Mouse (Mus musculus) embryo, embryonic 10.5 days (tissue): ENCODE results near the gene Dlk1.

Experiments
- DNase-seq: peaks from one replicate; pipeline ENCODE4 v3.0.0-alpha.2; 2015; ENCODE audit warnings: low spot score

Gene Dlk1

DNA sequence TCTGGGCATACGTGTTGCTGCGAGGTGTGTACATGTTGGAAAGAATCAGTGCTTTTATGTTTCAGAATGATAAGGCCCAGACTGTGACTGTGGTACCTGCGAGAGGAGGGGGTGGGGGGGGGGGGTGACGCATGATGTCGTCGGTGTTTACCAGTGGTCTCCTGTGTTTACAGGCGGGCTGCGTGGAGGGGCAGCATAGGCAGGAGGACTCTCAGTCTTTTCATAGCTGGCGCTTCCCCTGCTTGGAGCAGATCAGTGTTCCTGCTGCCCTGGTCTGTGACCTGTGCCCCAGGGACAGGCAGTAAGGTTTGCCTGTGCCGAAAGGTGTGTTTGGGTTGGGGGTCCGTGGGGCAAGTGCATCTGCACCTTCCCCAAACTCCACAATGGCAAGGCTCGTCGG lies at the start of gene Dlk1:
Gene Dlk1, plus strand, starts transcription at position 232 of the 400 bp plus-strand sequence.
- DNase-seq, result no peak

DNA sequence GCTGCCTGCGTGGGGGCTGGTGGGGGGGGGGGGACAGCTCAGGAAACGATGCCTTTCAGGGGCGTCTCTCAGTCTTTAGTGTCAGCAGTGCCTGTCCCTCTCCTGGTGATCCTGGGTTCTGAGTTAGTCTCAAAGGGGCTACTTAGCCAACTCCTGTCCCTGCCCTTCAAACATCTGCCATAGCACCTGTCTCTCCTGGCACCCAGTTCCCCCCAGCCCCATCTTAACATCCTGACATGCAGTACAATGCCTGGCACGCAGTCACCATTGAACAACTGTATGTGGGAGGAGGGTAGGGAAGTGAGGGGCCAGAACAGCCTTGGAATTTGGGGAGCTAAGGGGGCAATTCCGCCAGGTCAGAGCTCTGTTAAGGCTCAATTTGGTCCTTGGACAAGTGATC lies 49.7 kb upstream of the Dlk1 start:
- DNase-seq, result no peak

DNA sequence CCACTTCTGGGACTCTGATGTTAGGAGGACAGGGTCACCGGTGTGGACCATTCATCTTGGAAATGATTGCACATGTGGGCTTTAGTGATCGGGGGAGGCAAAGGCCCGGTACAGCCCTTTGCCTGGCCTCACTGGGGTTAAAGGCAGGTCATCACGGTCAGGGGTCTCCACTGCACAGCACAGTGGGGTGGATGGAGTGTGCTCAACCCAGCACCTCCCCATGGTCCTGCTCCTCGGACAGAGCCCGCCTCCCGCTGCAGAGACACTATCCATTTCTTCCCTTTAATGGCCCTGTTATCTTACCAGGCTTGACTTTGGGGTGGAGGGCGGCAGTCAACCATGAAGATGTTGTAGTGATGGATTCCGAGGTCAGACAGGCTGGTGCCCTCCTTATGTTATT lies 48.9 kb upstream of the Dlk1 start:
- peak; percentile 68 for DNase-seq

DNA sequence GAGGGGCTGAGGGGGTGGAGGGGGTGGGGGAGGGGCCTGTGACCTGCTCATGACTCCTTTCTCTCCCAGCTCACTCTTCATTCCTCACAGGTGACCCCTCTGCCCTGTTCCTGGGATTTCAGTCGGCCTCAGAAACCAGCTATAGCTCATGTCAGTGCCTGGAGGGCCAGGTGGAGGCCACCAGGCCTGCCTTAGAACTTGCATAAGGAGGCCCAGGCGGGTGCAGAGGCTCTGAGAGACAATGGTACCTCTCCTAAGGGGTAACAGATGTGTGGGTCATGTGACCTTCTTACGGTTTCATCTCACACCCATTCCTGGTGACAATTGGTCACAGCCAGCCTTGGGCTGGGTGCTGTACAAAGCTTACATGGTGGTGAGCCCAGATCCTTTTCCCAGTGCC lies 46.6 kb upstream of the Dlk1 start:
- DNase-seq, result peak; percentile 73

DNA sequence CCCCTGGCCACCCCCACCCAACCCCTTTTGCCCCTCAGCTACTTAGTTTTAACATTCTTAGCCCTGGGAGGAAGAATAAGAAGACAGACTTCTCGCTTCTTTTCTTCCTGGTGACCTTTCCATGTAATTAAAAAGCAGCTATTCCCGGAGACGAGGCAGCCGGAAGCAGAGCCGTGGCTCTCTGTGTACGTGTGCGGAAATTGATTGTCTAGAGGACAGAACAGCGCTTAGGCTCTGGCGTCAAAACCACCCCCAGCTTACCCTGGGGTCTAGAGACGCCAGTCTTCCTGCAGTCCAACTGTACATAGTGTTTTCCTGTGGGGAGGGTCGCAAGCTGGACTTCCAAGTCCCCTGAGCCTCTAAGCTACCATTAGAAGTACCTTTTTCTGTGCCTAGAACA lies 41.9 kb upstream of the Dlk1 start:
- no peak for DNase-seq

DNA sequence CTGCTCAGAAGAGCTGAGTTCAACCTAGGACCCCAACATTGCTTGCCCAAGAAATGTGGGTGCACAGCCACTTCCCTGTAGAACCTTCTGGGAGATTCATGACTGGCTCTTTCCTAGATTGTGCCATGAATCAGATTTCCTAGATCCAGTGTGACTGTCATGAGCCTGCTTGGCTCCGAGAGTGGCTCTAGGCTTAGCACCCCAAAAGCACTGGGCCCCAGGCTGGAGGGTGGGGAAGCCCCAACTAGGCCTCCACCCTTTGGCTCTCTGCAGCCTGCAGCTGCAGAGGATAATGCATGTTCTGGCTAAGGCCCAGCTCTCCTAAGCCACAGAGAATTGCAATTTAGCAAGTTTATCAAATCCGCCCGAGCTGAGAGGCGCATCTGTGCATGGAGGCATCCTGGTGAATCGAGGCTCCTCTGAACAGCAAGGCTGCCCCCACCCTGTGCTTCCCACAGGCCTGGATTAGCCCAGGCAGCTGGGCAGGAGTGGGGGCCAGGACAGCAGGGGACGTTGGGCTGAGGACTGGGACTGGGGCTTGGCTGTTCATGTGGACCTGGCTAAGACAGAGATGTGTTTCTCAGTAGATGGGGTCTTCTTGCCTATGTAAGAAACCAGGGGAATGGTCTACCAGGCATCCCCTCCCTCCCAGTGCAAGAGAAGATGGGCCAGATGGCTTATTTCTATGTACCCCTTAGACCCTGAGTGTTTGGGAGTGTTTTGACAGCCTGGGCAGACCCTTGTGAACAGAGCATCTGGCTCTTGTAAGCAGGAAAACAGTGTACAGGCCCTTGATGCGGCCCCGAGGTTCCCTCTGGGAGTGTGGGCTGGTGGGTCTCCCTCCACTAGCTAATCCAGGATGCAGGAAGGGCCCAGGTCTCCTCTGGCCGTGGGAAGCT lies 41.2 kb upstream of the Dlk1 start:
- no peak for DNase-seq

DNA sequence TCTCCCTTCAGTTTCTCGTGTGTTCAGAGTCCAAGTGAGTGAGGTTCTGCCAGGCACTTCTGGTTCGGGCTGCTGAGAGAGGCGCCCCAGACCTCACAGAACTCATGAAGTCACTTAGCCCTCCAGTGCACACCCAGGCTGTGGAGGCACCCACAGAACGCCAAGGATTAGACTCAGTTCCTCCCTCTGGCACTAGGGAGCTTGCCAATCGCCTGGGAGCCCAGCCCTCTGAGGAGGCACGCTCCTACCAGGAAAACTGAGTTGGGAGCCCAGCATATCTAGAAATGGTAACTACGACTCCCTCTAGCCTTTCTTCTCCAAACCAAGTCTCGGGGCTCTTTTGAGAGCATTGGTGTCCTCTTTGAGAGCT lies 40.6 kb upstream of the Dlk1 start:
- DNase-seq, result no peak

DNA sequence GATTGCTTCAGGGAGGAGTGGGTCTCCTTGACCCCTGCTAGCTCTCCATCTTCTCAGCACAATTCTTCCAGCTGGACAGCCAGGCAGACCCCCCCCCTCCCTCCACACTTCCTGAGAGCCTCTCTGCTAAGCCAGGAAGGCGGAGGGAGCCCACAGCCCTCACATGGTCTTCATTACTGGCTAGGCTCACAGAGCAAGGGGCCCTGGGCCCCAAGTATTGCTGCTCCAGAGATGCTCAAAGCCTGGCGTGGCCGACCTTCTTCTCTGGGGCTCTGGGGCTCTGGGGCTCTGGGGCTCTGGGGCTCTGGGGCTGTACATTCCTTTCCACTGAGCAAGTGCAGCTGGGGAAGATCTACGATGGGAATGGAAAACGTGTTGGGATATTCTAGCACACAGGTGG lies 39.9 kb upstream of the Dlk1 start:
- peak; percentile 79 for DNase-seq

DNA sequence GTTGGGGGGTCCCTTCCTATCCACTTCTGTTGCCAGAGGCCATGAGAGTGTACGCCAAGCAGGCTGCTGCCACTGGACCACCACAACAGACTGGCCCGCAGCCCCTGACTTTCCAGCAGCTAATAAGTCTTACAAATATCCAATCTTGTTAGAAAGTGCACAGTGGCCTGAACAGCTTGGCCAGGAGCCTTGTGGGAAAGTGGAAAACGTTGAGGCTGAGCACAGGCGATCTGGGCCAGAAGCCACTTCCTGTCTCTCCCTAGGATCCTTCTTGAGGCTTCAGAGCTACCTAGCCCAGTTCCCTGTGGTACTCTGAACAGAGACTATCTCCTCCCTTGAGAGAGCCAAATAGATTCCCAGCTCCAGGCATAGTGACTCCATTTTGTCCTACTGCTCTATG lies 39.3 kb upstream of the Dlk1 start:
- no peak for DNase-seq

DNA sequence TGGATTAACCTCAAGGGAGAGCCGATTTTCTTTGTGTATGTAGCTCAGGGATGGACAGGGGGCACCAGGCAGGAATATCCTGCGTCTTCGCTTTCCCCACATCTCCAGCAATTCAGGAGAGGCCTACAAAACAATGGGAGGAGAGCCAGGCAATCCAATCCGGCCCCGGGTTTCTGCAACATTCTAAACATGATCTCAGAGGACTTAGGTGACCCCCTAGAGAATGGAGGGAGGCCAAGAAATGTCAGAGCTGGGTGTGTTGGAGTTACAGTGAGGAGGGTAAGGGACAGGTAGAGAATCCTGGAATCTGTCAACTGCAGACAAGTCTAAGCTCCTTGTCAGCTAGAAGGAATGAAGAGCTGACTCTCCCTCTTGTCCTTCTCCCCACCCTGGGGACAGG lies 35.9 kb upstream of the Dlk1 start:
- no peak for DNase-seq

DNA sequence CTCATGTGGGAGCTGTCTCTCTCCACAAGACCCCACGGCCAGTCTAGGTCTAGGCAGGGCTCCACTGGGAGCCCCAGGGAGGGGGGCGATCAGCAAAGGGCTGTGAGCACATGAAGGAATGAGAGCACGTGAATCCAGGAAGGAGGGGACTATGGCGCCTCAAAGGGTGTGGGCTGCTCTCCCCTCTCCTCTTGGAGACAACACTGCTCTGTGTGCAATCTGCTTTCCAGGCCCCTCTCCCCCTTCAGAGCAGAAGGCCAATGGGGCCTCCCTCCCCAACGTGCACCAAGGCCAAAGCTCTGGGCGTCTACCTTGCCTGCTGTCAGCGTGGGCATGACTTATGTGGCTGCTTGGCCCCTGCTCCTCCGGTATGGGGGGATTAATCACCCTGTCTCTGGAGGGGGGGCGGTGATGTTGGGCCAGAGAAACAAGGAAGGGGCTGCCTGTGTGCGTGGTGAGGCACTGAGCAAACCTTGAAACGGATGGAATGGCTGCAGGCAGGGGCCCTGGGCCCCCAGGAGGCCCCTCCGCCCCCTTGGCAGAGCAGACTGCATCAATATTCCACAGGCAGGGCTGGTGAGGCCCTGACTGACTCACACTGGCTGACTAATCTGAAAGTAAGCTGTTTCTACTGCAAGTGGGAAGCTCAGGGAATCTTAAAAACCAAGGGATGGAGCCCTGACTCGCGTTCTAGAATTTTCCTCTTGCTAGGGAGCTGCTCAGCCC lies 35.0 kb upstream of the Dlk1 start:
- DNase-seq, result peak; percentile 77

DNA sequence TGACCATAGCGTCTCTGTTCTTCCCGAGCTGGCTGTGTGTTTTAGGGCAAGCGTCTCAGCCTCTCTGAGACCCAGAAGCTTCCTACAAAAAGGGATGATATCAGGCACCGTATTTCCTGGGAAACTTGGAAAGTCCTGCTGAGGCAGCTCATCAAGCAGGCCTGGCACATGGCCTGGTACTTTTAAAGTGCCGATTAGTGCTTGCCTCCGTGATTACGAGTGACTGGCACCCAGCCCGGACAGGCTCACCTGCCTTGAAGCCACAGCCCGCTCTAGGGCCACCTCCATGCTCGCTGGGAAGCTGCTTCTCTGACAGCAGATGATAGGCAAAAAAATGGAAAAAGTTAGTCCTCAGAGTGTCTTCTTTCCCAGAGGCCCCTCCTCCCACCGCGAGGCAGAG lies 32.6 kb upstream of the Dlk1 start:
- DNase-seq, result no peak

DNA sequence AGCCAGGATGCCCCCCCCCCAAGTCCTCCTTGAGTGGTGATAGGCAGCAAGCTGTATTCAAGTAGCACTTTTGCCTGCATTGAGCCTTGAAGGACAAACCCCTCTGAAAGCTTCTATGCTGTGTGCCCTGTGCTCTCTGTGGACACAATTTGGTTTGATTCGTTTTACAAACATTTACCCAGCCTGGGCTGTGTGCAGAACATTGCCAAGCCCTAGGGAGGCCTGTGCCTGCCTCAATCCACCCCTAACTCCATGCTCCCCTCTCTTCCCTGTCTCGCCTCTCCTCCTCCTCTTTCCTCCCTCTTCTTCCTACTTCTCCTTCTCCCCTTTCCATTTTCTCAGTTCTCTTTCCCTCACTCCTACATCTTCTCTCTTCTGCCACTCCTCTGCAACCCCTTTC lies 29.5 kb upstream of the Dlk1 start:
- DNase-seq, result no peak

DNA sequence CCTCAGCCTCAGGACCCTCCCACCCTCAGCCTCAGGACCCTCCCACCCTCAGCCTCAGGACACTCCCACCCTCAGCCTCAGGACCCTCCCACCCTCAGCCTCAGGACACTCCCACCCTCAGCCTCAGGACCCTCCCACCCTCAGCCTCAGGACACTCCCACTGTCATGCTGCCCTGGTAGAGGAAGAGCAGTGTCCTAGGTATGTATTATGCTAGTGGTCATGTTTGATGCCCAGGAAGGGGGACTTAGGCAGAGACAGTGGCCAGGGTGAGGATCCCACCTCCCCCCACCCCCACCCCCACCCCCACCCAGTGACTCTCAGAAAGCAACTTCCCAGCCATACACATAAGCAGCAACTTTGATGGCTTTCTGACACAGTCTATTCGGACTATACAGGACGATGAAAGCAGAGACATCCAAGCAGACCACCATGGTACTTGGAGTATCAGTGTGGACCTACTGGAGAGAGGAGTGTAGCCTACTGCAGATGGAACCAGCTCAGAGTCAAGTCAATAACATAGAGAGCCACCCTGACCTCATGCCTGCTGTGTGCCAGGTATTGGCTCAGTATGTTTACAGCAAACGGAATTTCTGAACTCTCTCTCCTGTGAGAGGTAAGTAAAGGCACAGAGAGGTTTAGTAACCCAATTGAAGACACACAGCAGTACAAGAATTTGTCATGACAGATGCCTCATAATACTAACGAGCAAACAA lies 28.8 kb upstream of the Dlk1 start:
- no peak for DNase-seq

DNA sequence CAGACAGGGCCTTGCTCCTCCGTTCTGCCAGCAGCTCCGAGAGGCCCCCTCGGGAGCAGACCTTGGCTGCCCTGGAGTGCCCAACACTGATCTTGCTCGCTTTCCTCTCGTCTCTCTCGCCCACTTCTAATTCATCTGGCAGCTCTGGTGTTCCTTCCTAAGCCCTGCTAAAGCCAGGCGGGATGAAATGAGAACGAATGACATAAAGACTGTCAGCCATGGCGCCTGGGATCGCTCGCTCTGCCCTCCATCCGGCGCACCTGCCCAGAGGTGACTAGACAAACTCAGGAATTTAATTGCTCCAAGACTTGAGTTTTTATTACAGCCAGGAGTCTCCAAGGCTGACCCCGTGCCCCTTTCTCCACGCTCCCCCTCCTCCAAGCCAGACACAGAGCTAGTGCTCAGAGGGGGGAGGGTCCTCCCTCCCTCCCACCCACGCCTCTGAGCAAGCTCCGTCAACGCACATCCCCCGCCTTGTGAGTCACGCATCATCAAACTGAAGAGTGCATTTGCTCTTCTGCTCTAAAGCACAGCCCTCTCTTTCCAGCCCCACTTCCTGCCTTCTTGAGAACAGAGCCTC lies 27.8 kb upstream of the Dlk1 start:
- peak; percentile 65 for DNase-seq

DNA sequence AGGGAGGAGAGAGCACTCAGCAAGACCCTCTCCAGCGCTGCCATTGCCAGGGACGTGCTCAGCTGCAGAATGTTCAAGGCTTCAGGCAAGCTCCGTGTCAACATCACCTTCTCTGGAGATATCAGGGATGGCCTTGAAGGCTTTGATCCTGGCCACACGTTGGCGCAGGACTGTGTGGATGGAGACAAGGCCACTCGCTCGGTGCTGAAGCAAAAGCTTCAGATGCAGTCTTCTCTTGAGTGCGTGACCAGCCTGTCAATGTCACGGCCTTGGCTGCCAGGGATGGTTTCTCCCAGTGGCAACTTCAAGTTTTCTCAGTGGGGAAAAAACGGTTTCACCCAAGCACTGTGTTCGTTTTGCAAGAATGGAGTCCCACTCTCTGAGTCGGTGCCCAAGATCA lies 26.6 kb upstream of the Dlk1 start:
- DNase-seq, result no peak

DNA sequence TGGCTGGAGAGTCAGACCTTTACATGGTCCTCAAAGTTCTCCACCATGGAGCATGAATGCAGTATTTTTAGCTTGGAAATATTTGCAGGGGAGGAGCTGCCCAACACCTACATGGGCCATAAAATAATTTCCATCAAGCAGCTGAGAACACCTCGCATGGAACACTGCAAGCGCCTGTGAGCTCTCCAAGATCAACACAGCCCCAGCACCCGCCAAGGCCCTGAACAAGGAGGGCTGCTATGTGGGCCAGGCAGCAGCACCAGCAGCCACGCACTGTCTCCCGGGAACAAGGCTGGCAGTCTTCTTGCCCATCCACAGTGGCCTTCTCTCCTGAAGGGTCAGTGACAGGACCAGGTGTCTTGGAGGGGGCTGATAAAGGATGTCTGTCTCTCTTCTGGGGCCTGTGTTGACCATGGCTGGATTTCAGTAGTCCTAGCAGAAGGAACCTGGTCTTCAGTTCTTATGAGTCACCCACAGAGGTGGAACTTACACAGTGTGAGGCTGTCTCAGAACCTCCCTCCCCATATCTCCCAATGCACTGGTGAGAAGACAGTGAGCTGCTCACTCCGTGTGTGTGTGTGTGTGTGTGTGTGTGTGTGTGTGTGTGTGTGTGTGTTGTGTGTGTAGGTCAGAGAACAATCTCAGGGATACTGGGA lies 20.0 kb upstream of the Dlk1 start:
- DNase-seq, result no peak

DNA sequence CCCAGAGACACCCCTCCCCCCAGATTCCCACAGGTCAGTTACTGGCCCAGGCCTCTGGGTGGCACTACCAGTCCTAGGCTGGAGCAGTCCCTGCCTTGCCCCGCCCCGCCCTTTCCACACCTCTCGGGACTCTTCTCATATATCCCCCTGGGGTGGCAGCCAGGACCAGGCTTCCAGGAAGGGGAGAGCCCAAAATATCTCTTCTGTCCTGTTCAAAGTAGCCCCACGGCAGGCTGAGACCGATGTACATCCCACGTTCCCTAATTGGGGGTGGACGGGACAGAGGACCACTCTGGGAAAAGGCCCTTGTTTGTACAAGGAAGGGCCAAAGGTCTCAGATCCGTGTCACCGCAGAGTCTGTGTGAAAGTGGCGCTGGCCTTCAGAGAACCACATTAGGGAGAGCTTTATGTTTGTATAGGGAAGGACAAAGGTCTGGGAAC lies 16.2 kb upstream of the Dlk1 start:
- DNase-seq, result peak; percentile 85

DNA sequence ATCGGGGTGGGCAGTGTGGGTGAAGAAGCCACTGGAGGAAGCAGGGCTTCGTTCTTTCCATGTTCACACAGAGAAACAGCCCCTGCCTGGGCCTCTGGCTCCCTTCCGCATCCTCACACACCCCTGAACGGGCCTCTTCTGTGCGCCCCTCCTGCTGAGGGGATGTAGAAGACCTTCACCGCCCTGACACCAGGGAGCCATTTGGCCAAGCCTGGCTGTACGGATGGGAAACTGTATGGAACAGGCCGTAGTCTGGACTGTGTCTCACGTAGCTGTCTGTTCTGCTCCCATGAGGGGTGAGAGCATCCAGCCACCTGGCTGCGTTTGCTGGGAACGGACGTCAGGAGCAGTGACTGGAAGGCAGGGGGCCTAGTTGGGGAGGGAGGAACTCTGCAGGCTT lies 15.8 kb upstream of the Dlk1 start:
- no peak for DNase-seq

DNA sequence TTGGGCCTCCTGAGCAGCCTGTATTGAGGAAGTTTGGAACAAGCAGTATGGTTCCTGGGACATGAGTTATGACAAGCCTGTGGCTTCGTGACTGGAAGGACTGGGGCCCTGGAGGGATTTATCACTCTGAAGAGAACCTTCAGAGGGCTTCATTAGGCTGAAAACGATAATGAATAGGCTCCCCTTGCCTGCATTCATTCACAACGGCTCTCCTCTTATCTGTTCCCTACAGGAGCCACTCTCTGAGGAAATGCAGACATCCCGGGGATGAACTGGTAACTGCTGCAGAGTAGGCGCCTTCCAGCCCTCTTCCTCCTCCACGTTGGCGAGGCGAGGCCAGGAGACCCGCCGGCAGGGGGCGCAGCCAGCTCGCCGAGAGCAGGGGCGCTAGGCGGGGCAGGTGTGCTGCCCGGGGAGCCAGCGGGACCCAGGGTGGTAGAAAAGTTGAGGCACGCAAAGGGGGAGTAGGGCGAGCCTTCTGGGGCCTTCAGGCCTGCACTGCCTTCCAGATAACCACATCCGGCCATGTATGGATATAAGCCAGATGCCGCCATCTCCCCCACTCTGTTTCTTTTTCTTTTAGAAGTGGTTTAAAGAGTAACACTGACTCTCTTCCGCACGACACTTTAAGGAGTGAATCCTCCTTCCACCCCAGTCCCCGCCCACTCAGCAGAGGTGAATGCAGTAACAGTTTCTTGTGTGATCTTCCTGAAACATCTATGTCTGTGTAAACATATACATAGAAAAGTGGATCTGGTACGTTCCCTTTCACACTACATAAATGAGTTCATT lies 14.9 kb upstream of the Dlk1 start:
- peak; percentile 86 for DNase-seq

DNA sequence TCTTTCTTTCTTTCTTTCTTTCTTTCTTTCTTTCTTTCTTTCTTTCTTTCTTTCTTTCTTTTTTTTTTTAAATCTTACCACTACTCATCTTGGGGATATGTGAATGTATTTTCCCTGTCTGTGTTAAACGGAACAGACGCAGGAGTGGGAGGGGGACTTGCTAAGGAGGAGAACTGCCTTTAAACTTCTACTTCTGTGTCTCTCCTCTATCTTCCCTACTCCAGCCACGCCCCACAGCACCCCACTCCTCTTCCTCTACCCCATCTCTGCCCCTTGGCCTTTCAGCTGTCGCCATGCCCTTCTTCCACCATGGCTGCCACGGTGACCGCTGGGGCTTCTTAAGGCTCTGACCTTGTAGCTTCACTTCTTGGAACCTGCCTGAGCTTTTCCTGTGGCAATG lies 14.2 kb upstream of the Dlk1 start:
- DNase-seq, result no peak
